Mouse (Mus musculus) kidney, adult 2 months (tissue): Measurements from ENCODE around the gene Siva1.

Experiments used
- CTCF ChIP-seq: fragments of 200-500 bp; conservative IDR thresholded peaks from 2 replicates; pipeline ENCODE4 v1.5.1; 2011; ENCODE audit warnings: low read depth, mild to moderate bottlenecking, control low read depth, low read length, moderate library complexity, mixed read lengths; ENCODE audit not compliant: insufficient read depth, insufficient read length
- POLR2A ChIP-seq: fragments of 200-500 bp; IDR thresholded peaks from one replicate; pipeline ENCODE4 v1.6.1; 2011; ENCODE audit warnings: low read depth, low read length, control low read depth

DNA sequence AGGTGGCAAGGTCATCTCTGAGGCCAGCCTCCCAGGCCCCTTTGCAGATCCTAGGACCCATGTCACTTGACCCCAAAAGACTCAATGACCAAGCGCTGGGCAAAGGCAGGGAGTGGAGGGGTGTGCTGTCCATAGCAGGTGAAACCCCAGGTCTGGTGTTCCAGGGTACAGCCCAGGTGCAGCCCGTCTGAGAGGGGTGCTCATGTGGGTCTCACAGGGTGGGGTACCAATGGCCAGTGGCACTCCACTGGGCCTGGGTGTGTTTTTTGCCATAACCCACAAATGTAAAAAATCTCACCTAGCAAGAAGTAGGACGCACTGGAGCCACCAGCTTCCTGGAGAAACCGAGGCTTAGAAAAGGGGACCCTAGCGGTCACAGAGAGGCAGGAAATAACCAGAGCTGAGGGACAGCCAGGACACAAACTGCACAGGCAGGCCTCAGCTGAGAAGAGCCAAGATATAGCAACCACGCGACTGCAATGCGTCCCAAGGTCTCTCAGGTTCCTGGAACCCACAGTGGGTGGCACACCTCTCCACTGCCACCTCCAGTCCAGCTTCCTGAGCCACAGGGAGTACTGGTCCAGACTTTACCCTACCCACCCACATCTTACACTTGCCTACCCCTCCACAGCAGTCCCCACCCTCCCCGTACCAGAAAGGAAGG is 21.5 kb downstream of the Siva1 start:
- no peak for TF ChIP-seq POLR2A
- TF ChIP-seq CTCF, result no peak
